Mouse (Mus musculus) thymus, postnatal 25 days (tissue): ENCODE results near the gene Eif2a.
"Not testable (repeated sequence)": the region's sequence is repeated elsewhere in the genome, so short reads cannot be mapped to it uniquely, and the experiment has no call there.

Experiments
- DNase-seq: peaks from one replicate; pipeline ENCODE4 v3.0.0; 2022

Gene Eif2a

DNA sequence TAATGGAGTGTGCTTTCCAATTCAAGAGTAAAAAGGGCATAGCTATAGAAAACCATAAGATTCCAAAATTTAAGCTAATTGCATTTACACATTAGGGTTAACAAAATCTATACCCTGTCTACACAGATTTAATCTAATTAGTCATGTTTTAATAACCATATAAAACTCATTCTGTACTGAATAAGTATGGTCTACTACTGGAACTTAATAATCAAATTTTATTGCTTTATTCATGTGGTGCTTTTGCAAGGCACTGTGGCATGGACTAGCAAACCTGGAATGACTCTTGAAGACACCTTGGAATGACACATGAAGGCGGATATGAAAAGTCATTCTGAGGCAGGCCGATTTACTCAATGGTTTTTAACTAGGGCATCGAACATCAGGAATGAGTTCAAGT is 2.2 kb upstream of the Eif2a start:
- no peak for DNase-seq

DNA sequence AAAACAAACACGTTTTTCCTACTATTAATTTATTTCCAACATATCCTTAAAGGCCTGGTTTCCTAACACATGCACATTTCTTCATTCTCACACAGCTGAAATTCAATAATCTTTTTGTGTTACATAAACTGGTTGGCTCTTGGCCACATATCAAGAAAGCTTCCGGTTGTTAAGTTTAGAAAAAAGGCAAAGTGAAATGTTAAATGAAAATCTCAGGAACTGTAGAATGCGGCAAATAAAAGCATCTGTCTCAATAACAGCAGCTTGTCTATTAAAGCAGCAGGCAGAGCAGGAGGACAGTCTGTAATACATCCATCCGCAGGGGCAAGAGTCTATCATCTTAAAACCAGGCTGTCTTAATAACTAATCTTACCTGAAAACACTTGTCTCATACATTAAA is 1.4 kb upstream of the Eif2a start:
- DNase-seq = no peak

DNA sequence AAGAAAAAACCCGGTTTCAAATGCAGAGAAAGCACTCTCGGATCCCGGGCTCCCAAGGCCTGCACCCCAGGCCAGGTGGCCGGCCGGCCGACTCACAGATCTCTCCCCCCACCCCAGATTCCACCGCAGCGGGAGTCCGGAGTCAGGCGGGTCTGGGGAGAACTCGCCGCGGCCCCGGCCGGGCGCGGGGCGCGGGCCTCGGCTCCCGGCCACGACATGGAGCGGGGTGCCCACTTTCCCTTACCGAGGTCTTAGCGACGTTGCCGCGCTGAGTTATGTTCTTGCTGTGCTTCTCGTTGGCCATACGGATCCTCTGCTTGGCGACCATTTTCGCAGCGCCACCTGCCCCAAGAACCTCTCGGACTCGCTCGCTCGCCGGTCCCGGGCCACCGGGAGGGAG is 455 bp upstream of the Eif2a start:
- DNase-seq = no peak

DNA sequence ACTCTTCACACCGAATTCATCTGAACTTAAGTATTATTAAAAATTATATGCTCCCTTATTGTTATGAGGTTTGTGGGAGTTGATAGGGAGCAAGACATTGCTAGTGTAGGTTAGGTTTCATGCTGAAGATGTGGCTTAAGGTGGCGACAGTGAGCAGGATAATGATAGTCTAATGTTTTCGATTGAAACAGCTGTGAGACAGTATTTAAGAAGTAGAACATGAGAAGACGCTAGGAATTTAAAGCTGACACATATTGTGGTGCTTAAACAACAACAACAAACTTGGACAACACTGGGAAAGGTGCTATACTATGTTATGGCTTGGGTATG is 752 bp downstream of the Eif2a start:
- no peak for DNase-seq

DNA sequence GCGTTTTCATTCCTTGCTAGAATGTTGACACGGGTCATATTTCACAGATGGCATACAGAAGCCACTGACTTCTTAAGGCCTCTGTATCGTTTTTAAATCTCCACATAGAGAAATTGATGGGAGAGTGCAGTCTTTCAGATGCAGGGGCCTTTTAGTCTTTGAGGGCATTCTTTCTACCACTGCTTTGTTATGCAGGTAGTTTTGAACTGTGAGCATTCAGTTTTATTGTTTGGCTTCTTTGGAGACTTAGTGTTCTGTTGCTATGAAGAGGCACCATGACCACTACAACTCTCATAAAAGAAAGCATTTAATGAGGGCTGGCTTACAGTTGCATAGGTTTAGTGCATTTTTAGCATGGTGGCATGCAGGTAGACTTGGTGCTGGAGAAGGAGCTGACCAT is 11.0 kb downstream of the Eif2a start:
- DNase-seq = no peak

DNA sequence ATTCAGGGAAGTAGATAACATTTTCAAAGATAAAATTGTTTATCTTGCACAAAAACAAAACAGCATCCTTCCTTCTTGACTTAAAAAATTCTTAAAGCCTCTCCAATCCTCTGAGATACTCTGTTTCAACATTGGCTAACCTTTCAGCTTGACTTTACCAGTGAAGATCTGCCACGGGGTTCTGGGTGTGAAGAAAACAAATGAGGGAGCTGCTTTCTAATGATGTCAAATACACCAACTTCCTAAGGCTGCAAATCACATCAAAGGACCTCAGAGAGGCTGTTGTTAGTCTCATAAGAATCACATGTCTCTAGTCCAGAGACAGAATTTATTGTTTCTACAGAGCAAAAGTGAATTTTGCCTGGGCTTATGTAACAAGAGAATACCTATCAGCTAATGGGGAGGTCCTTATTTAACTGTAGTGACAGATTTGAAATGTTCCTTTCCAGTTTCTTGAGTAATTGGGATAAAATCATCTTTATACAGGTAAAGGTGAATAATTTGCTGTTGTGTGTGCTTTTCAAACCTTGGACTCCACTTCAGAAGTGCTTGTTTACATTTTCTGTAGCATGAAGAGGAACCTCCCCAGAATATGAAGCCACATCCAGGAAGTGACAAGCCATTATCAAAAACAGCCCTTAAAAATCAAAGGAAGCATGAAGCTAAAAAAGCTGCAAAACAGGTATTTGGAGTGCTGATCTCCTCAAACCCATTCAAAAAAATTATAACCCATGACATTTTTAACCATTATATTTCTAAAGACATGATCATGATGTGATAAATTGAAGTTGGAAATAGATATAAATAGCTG is 26.6 kb downstream of the Eif2a start:
- no peak for DNase-seq

DNA sequence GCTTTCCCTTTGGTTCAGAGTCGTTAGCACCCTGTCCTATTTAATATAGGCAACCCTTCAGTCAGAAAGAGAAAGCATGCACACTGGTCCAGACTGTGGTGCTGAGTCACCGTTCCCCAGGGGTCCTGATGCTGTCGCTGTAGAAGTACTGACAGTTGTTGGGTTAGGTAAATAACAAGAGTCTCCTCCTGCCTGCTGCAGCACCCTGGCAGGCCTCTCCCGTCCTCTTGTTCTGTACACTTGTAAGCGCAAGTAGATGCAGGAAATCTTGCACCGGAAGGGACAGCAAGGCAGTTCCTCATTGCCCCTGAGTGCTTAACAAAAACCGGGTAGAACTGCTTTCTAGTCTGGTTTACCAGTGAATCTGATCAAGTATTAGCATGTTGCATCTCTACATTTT is 31.0 kb downstream of the Eif2a start:
- DNase-seq = no peak

DNA sequence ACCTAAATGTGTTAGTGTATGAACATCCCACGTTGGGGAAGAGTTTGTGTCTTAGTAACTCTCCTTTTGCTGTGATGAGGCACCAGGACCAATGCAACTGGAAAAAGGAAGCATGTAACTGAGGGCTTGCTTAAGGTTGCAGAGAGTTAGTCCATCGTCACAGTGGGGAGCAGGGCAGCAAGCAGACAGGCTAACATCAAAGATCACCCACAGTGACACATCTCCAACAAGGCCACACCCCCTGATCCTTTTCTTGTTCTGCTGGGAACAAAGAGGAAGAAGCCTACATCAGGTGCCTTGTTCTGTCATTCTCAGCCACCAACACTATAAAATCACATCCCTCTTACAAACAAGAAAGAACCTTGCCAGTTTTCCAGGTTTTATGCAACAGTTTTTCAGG is 34.3 kb downstream of the Eif2a start:
- DNase-seq = no peak

DNA sequence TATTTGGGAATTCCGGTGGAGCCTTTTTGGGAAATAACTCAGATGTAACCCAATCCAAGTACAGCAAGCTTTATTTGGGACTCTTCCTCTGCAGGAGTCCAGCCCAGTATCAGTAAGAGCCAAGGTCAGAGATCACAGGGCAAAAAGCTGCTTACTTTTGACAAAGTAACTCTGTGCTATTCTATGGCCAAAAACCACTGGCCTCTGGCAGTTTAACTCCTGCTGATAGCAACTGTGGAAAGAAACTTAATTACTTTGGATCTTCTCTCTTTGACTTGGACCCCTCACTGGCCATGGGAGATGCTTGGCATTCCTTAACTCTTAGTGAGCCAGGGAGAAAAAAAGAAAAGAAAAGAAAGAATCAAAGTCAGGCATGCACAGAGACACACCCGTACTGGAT is 35.8 kb downstream of the Eif2a start:
- no peak for DNase-seq

DNA sequence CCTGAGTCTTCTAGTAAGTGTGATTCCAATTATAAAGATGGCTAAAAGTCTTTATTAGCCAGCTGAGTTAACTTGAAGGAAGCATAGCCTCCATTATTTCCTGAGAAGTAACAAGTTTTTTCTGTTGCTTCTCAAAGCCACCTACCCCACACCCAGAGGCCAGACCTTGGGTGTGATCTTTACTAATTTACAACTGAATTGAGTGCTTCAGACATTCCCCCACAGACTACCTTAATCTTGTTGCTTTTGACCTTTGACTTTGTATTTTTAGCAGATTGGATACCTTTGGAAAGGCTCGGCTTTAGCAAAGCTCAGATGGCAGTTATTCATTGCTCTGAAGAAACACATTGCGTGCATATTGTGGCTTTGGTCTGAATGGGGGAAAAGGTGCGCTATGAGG is 45.2 kb downstream of the Eif2a start:
- no peak for DNase-seq

DNA sequence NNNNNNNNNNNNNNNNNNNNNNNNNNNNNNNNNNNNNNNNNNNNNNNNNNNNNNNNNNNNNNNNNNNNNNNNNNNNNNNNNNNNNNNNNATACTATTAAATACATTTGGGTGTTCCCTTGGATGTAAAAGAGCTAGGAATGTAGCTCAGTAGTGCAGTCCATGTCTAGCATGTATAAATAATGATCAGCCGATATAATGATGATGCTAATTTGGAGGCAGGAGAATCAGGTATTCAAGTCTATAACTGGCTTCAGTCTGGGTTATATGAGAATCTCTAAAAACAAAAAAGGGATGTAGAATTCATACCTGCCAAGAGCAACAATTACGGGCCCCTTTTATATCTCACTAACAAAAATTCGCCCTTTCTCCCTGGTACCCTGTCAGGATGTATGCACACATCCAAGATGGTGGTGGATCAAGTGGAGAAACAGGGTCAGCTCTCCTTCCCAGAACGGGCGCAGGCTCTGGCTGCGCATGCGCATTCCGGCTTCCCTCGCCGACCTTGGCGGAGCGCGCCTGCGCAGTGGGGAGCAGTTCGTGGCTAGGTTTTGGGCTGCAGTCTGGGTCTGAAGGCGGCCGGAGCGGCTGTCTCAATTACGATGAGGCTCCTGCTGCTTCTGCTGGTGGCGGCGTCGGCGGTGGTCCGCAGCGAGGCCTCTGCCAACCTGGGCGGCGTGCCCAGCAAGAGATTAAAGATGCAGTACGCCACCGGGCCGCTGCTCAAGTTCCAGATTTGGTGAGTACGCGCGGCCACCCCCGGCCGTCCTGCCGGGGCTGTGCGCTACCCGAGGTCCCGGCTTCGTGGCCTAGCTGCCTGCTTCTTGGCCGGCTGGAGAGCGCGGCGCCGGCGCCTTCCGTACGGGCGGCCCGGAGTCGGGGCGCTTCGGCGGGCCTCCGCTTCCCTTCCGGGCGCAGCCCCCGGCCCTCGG is 50.8 kb downstream of the Eif2a start, which contains the start of gene Selenot:
Selenot (plus strand) TSS at position 500 of the 930 bp plus-strand sequence.
- DNase-seq = peak; percentile 98

DNA sequence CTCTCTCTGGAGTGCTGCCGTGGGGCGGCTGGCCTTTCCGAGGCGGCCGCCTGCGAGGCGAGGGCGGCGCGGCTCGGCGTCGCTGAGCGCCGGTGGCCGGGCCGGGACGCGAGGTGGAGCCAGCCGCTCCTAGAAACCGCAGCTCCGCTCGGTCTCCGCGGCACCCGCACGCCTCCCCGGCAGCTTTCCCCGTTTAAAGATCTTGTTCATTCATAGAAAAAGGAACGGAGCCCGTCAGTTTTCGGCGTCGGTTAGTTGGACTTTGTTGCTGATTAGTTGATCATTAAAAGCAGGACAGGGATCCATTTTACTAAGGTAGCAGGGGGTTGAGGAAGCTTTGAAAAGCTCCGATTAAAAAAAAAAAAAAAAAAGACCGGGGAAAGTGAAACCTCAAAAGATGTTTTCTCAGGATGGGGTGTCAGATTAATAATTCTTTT is 51.5 kb downstream of the Eif2a start:
- DNase-seq = no peak

DNA sequence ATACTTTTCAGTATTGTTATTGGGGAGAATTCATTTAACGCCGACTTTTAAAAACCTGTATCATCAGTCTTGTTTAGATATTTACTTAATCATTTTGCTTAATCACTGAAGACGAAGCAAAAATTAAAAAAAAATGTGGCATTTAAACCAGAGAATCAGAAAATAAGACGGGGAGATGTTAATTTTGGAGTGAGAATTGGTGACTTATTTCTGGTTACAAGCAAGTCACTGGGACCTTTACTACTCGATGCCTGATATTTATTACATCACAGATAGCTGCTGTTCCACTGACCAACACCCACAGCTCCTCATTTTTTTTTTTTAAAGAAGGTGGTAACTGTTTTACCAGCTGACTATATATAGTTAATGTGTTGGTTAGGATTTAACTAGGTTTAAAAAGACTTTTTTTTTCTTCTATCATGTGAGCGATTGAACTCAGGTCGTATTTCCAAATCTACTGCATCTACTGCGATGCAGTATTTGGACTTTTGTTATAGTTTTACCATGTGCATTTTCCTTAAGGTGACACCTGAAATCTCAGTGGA is 52.0 kb downstream of the Eif2a start:
- DNase-seq = no peak

DNA sequence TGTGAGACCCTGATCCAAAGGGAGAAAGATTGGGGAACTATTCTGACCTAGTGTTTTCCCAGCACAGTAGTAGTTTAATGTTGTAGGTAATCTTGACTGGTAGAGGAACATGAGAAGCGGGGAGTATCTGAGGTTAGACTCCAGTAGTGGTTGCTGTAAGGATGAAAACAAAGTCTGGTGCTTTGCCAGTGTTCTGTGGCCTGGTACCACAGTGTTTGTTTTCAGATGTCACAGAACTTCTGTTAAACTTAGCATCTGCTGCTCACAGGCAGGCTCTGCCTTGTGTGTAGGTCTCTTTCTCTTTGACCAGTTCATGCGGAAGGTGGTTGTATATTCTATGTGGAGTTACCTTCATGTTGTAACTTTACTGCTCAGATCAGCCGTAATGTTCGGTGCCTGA is 55.9 kb downstream of the Eif2a start:
- no peak for DNase-seq

DNA sequence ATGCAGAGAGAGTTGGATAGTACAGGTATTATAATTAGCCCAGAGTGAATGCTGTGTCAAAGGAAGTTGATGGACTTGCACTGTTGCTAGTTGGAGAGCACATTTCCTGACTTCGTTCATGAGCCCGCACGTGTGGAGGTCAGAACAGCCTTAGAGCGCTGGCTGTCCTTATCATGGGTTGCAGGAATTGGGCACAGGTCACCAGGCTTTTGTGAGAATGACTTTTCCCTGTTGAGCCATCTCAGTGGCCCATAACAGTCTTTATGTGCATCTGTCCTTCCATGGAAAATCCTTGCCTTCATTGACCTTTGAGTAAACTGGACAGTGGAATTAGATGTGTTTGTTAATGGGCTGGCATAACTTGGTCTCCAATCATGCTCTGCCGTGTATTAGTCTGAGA is 56.7 kb downstream of the Eif2a start:
- no peak for DNase-seq

DNA sequence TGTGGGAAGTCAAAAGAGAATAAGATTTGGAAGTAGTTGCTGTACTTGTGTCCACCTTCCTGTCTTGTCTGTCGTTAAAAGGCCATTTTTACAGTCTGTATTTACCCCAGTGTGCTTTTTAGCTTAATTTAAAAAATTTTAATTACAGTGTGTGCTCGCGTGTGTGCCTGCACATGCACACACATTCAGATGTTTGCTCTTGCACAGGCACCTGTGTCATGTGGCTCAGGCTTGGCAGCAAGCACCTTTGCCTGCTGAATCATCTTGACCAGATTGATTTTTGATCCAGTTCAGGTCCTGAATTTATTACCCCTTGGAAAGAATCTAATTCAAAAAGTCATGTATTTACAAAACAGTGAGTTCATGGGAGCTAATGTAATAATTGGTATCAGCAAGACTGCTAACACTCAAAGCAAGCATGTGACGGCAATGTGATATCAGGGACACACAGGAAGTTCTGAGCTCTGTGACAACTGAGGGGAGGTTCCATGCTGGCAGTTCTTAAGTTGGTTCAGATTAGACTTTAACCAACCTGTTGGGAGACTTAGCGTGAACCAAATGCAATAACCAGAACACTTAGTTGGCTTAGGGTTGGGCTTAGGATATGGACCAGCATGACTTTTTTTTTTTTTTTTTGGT is 57.3 kb downstream of the Eif2a start:
- no peak for DNase-seq

DNA sequence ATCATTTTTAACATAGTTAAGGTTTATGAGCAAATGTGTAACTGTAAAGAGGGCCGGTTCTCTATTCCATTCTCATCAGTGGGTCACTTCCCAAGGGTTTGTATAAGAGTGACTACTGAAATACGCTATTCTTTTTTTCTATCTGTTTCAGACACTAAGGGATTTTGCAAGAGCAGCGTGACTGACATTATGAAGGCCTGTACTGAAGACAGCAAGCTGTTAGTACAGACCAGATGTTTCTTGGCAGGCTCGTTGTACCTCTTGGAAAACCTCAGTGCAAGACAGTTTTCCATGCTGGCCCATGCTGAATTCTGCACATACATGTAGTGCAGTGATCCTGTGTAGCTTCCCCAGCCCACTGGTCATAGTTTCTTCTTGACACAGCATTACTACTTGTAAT is 64.9 kb downstream of the Eif2a start:
- not testable (repeated sequence) for DNase-seq

DNA sequence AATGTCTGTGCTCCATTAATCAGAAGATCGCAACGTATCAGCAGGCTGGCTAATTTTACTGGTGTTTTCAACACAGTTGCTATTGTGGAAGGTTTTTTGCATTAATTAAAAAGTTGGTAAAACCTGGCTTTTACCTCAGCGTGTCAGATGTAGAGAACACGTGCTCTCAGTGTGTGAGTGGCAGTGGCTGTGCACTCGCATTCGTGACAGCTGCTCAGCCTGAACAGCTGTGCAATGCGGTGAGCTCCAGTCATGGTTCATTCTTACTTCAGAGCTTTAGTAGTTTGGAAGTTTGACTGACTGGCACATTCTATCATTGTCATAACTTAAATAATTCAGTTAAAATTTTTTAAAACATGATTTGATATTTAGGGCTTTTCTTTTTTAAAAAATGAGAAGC is 67.0 kb downstream of the Eif2a start:
- DNase-seq = not testable (repeated sequence)

DNA sequence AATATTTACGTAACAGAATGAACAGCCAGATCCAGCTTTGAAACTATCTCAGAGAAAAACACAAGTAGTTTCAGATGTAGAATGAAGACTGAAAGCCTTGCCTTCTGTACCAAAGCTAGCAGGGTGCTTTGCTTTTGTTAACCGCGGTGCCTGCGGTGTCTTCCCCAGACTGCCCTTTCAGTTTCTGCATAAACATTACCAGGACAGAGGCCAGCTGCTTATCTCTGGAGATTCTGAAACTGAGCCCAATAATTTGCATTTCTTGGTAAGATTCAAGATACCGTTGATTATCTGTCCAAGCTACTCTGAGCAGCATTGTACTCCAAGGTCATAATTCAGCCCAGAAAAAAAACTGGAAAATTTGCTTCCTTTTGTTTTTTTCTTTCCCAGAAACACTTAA is 68.0 kb downstream of the Eif2a start:
- no peak for DNase-seq
